Mouse (Mus musculus): Measurements from ENCODE around the gene Prmt3.
A peak's percentile ranks its signal among the peaks of the same experiment; 100 is the strongest.

Prmt3 gene

GRCm38 (mm10) chr7:49857347-49857746 is 79.2 kb downstream of the Prmt3 start:
- DNase-seq (ENCODE audit: low read depth, low spot score): no peak

GRCm38 (mm10) chr7:49858257-49858656 is 80.1 kb downstream of the Prmt3 start:
- no peak for DNase-seq (ENCODE audit: low read depth, low spot score)

DNA sequence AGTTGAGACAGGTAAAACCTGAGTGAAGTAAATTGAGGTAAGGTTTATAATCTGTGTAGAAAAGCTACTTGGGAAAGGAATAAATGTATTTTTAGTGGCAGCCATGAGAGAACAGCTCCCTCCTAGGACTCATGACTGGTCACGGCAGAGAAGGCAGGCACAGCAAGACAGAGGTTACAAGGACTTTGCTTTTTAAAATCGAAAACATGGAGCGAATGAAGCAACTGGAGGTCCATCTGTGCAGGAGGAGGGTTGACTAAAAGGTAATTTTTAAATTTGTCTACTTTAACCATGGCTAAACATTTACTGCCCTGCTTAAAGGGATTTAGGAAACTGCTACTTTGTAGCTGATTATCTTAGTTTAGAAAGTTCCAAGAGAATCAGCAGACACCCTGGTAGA is 81.7 kb downstream of the Prmt3 start:
- no peak for DNase-seq (ENCODE audit: low read depth, low spot score)

DNA sequence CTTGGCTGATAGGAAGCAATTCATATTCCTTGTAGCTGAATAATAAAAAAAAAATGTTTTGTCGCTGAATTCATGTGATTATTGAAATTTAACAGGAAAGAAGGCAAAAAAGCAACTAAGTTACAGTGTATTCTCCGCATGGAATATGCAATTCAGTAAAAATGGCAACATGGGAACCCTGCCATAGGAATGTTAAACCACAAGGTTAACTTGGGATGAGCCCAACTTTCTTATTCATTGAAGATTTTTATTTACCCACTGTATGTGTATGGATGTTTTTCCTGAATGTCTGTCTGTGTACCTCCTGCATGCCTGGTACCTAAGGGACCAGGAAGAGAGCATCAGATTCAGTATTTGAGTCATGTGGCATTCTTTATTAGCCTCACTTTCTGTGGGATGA is 83.0 kb downstream of the Prmt3 start:
- no peak for DNase-seq (ENCODE audit: low read depth, low spot score)

- no peak for DNase-seq (ENCODE audit: low read depth, low spot score)
Observed at GRCm38 (mm10) chr7:49863753-49864152, 85.6 kb downstream of the Prmt3 start.

DNA sequence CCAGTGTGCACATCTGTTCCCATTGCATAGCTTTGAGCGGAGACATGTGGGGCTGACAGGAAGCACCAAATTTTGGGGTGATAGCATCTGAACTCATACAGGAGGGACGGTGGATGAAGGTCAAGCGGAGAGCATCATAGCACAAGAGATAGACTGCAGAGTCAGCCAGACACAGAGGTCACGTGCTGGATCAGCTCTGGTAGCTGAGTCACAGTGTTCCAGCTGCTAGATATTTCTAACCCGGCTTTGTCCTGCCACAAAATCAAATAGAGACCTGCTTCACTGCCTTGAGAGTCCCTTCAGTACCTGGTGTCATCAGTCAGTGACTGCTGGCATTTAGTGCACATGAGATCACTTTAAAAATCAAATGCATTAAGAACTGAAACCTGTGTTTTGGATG is 91.5 kb downstream of the Prmt3 start:
- DNase-seq (ENCODE audit: low read depth, low spot score): peak; percentile 51

GRCm38 (mm10) chr7:49870276-49870675 is 92.1 kb downstream of the Prmt3 start:
- DNase-seq (ENCODE audit: low read depth, low spot score): no peak

DNA sequence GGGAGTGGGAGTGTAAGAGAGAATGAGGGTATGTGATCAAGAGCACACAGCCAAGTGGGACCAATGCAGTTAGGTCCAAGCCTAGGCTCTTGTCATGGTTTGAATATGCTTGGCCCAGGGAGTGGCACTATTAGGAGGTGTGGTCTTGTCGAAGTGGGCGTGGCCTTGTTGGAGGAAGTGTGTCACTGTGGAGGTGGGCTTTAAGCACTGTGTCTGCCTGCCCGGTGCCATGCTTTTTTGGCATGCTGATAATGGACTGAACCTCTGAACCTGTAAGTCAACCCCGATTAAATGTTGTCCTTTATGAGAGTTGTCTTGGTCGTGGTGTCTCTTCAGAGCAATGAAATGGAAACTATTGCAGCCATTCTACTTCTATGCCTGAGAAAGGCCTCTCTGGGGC is 99.2 kb downstream of the Prmt3 start:
- peak; percentile 18 for DNase-seq (ENCODE audit: low read depth, low spot score)

DNA sequence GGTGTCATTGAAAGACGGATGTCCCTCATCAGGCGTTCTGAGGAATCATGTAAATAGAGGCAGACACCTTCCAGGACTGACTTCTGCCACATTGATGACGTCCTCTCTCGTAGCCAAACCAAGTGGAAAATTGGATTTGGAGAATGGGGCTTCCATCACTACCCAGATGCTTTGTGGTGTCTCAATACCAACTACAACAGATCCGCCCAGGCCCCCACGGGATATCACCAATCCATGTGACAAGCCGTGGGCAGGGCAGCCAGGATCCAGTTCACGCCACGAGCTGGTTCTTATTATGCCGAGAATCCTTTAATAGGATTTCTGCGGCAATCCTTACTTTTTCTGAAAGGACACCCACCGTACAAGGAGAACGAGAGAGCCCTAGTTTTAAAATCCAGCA is 100.9 kb downstream of the Prmt3 start:
- DNase-seq (ENCODE audit: low read depth, low spot score): no peak

GRCm38 (mm10) chr7:49879998-49880707 is 102.0 kb downstream of the Prmt3 start:
- no peak for DNase-seq (ENCODE audit: low read depth, low spot score)

GRCm38 (mm10) chr7:49882288-49882687 is 104.1 kb downstream of the Prmt3 start:
- DNase-seq (ENCODE audit: low read depth, low spot score): no peak

GRCm38 (mm10) chr7:49882694-49883389 is 104.7 kb downstream of the Prmt3 start:
- DNase-seq (ENCODE audit: low read depth, low spot score): no peak

- no peak for DNase-seq (ENCODE audit: low read depth, low spot score)
Observed at GRCm38 (mm10) chr7:49887776-49888390, 109.7 kb downstream of the Prmt3 start.

DNA sequence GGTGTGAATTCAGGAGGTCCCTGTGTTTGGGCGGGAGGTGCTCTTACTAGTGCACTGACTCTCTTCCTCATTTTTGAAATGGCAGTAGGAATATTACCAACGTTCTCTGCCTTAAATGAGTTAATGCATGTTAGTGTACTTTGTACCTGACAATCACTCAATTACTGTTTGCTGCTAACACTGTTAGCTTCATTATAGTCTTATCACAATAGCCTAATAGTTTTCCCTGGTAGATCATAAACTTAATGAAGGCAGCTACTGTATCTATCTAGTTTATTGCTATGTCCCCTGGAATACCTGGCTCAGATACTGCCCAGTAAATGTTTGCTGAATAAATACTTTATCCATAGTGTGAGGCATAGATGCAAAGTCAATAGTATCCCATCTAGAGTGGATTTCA is 116.6 kb downstream of the Prmt3 start:
- no peak for DNase-seq (ENCODE audit: low read depth, low spot score)

DNA sequence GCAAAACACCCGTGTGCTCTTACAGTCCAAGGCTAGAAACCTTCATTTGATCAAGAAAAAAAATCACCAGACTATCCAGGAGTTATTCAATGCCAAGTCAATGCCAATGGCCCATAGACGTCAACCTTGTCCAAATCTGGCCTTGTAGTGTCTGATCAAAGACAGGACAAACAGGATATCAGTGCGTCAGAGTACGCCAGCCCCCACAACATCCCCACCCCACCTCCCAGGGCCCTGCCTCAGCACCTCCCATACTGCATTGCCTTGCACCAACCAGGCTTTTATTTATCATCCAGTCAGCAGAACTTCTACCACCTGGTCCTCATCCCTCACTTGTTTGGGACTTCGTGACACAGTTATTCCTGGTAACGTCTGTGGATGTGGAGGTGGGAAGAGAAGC is 117.2 kb downstream of the Prmt3 start:
- DNase-seq (ENCODE audit: low read depth, low spot score): no peak

DNA sequence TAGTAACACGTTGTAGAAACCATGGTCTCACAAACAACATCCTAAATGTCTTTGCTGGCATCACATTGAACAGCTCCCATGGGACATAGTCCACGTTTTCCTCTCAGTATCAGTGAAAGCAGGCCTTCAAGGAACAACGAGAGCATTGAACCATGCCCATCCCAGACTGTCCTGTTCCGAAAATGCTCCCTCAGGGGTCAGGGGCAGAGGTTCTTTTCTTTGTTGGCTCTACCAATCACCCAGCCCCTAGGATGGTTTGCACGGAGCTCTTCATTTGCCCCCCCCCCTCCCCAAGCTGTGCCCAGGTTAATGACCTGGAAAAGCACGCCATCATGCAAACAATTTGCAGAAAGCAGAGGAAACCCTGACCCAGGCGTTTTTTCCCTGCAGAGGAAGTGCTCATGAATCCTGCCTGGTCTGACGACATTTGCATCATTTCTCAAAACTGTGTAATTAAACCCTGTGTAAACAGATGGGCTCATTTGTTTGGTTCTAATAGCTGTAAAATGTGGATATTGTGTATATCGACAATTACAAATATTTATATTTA is 123.9 kb downstream of the Prmt3 start:
- DNase-seq (ENCODE audit: low read depth, low spot score): no peak

DNA sequence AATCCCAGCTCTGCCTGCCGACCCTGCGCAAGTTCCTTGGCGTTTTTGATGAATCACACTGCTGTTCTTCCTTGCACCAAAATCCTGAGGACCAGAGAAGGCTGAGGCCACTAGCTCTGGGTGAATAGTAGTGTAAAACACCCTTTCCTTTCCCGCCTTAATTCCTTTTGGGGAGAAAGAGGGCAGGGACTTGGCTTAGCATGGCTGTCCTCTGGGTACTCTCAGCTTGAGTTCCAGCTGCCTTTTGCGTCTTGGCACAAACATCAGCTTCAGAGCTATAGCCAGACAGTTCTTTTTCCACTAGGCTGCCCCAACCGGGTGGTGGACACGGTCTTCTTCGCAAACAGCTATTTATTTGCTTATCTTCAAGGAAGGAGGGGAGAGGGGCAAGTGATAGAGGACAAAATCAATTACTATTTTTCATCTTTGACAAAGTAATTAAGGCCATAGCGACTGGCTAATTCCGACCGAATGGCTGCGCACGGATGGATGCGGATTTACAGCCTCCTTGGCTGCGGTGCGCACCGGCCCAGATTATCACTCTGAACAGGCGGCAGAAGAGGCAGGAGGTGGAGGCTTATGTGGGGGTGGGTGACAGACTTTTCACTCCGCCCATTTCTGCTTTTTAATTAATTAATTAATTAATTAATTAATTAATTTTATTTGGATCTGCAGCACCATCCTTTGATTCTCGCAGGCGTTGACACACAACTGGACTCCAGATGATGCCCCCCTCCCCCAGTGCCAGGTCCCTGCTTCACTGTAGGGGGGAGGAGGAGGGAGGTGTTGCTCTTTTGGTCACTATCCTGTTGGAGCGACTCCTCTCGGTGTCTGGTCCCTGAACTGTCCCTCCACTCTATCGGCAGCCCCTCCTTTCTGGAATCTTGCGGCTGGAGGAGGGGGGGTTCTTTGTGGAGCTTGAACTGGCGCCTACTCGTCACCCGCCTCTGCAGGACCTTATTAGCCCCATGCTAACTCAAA is 129.3 kb downstream of the Prmt3 start:
- no peak for DNase-seq (ENCODE audit: low read depth, low spot score)

All from A20 (cell line).